ENCODE assay signal across 11 mouse cellular contexts in the genomic region with DNA sequence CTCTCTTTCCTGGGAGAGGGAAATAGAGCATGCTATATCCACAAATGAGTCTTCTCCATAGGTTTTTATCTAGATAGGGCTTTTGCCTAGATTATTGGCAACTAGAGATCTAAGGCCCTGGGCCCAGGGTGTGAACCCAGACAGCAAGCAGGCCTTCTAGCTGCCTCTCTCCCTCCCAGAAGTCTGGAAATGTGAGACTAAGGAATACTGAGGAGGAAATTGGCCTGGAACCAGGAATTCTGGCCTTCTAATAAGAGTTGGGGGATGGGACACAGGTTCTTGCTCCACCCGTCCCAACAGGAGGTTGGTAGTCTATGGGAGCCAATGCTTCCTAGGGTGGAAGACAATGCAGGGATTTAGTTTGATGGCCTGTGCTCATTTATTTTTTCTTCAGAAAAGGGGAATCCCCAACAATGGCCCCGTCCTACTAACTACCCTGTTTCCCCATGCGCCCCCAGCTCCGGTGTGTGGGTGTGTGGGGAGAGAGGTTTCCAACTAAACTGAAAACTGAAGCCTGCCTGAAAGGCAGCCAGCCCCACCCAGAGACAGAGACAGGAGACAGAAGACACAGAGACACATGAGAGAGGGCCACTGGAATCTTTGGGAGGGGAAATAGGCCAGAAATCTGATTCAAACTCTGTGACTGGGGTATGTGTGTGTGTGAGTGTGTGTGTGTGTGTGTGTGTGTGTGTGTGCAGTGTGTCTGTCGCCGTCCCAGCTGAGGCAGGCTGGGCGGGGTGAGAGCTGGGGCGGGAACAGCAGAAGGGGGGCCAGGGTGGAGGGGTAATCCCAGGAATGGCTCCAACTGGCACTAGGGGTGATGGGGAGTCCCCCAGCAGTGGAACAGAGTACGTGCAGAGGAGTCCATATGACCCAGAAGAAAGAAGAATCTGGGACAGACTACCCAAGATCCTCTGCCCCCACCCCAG. TPM values are rescaled to one million over a fixed set of nuclear protein-coding genes. Genes with fewer than 3 reads are reported as not detected.
DNase-seq lines count a peak whose midpoint lies in the region; ATAC-seq and TF ChIP-seq lines count a peak whose summit lies in the region.
"Had no signal": no experiment of that assay in that cellular context is flagged by ENCODE, and none has a peak within 500 bp of the region (broad histone marks: within the 10 kb centered on the region; RNA-seq: fewer than 3 reads in every experiment).

No protein-coding gene starts in this region.

- no peaks in the 10 kb centered on the region for H3K9me3 ChIP-seq in embryonic facial prominence, embryonic 12.5 days
- no peaks in the 10 kb centered on the region for H3K9me3 ChIP-seq in hindbrain, embryonic 14.5 days (ENCODE audit: control insufficient read depth, low read length)
- no peaks in the 10 kb centered on the region for H3K9me3 ChIP-seq in neural tube, embryonic 12.5 days

- H3K27me3 ChIP-seq in embryonic facial prominence, embryonic 12.5 days, result no peaks in the 10 kb centered on the region; the same call in 1 of the 2 replicates
- no peaks in the 10 kb centered on the region for H3K27me3 ChIP-seq in hindbrain, embryonic 14.5 days (ENCODE audit: control insufficient read depth, insufficient read depth, low read length)
- H3K27me3 ChIP-seq in neural tube, embryonic 12.5 days (replicated peaks), result peaks cover 27% of the 10 kb centered on the region; the same call in 1 of the 2 replicates

- TF ChIP-seq CTCF in layer of hippocampus, adult 2 months (conservative IDR thresholded peaks at IDR 0.05), result no peak

- no peak for DNase-seq in layer of hippocampus, adult 2 months (ENCODE audit: low spot score in 2 of 2)
- DNase-seq in layer of hippocampus, adult 8-10 months (ENCODE audit: low spot score in 2 of 2), result no peak
- no peak for DNase-seq in hindbrain, embryonic 14.5 days (ENCODE audit: low spot score)
- DNase-seq in natural killer cell, adult 2 months (ENCODE audit: low spot score in 2 of 2), result no peak
- DNase-seq in spleen, postnatal 36 days (ENCODE audit: low spot score in 2 of 2), result no peak
- no peak for DNase-seq in ovary, postnatal 10 days (ENCODE audit: low spot score)
- DNase-seq: adrenal gland, postnatal 25 days; thymus, adult 2 months had no signal

- H3K4me2 ChIP-seq in embryonic facial prominence, embryonic 12.5 days (replicated peaks), result peak overlapping the region; percentile 80
- peak overlapping the region; percentile 96 for H3K4me2 ChIP-seq in hindbrain, embryonic 14.5 days (replicated peaks)
- H3K4me2 ChIP-seq in neural tube, embryonic 12.5 days (replicated peaks), result peak overlapping the region; percentile 99

- H3K36me3 ChIP-seq in embryonic facial prominence, embryonic 12.5 days, result peaks cover 14% of the 10 kb centered on the region; the same call in 1 of the 2 replicates
- H3K36me3 ChIP-seq in hindbrain, embryonic 14.5 days (replicated peaks; ENCODE audit: control insufficient read depth, insufficient read depth), result no peaks in the 10 kb centered on the region
- H3K36me3 ChIP-seq in neural tube, embryonic 12.5 days, result no peaks in the 10 kb centered on the region

- no peak overlapping the region for H3K4me3 ChIP-seq in layer of hippocampus, adult 2 months
- peak overlapping the region; percentile 14 for H3K4me3 ChIP-seq in embryonic facial prominence, embryonic 12.5 days
- no peak overlapping the region; the same call in 1 of the 2 replicates for H3K4me3 ChIP-seq in hindbrain, embryonic 14.5 days (replicated peaks; ENCODE audit: low read length)
- no peak overlapping the region for H3K4me3 ChIP-seq in neural tube, embryonic 12.5 days

- ATAC-seq in embryonic facial prominence, embryonic 12.5 days (ENCODE audit: insufficient number of reproducible peaks, insufficient read depth, low FRiP score, low TSS enrichment), result no peak
- no peak for ATAC-seq in hindbrain, embryonic 14.5 days (ENCODE audit: low FRiP score)
- ATAC-seq in neural tube, embryonic 12.5 days (ENCODE audit: low FRiP score, low read depth), result no peak

- H3K4me1 ChIP-seq in embryonic facial prominence, embryonic 12.5 days, result peaks cover 54% of the 10 kb centered on the region
- peaks cover 57% of the 10 kb centered on the region for H3K4me1 ChIP-seq in hindbrain, embryonic 14.5 days (replicated peaks; ENCODE audit: control insufficient read depth, insufficient read depth, low read length)
- peaks cover 84% of the 10 kb centered on the region for H3K4me1 ChIP-seq in neural tube, embryonic 12.5 days

- peak overlapping the region; percentile 95; the same call in 1 of the 2 replicates for H3K9ac ChIP-seq in embryonic facial prominence, embryonic 12.5 days
- H3K9ac ChIP-seq in hindbrain, embryonic 14.5 days, result peak overlapping the region; percentile 37; the same call in 1 of the 2 replicates
- peak overlapping the region; percentile 30; the same call in 1 of the 2 replicates for H3K9ac ChIP-seq in neural tube, embryonic 12.5 days

- H3K27ac ChIP-seq in layer of hippocampus, adult 2 months, result peak overlapping the region; percentile 85
- peak overlapping the region; percentile 91 for H3K27ac ChIP-seq in embryonic facial prominence, embryonic 12.5 days
- peak overlapping the region; percentile 97 for H3K27ac ChIP-seq in hindbrain, embryonic 14.5 days
- peak overlapping the region; percentile 77 for H3K27ac ChIP-seq in neural tube, embryonic 12.5 days

- 10% methylated on average over 9 of the region's 9 CpGs for WGBS in embryonic facial prominence, embryonic 12.5 days
- 6% methylated on average over 9 of the region's 9 CpGs for WGBS in hindbrain, embryonic 14.5 days
- WGBS in neural tube, embryonic 12.5 days, result 24% methylated on average over 8 of the region's 9 CpGs

RNA-seq across cellular contexts. Expression of a gene that starts 4.6 kb away (rescaled TPM):
- total RNA-seq in layer of hippocampus, adult 2 months (2021), result 10 to 100 TPM; 61.0 to 74.0 TPM
- total RNA-seq in layer of hippocampus, adult 8-10 months (2022), result 10 to 100 TPM; 49.3 to 83.1 (median 67.7) TPM
- polyA plus RNA-seq in embryonic facial prominence, embryonic 12.5 days (2016; fragmentation: Nextera tagmentation; extraction: Ambion mirVana), result 31.6 and 37.2 TPM in 2 replicates
- 18.6 and 22.8 TPM in 2 replicates for polyA plus RNA-seq in hindbrain, embryonic 14.5 days (2014; fragmentation: Nextera tagmentation; extraction: Ambion mirVana)
- polyA plus RNA-seq in neural tube, embryonic 12.5 days (2016; fragmentation: Nextera tagmentation; extraction: Ambion mirVana), result 10.3 and 12.0 TPM in 2 replicates

RNA-seq across cellular contexts. Expression of a gene that starts 16.6 kb away (rescaled TPM):
- under 1 TPM in 1 of 2 experiments, not detected in 1; 0.18 TPM for total RNA-seq in layer of hippocampus, adult 2 months (2021)
- total RNA-seq in layer of hippocampus, adult 8-10 months (2022), result under 1 TPM in 2 of 4 experiments, not detected in 2; 0.43 to 0.64 TPM
- polyA plus RNA-seq in embryonic facial prominence, embryonic 12.5 days (2016; fragmentation: Nextera tagmentation; extraction: Ambion mirVana), result 0.29 and 0.43 TPM in 2 replicates
- polyA plus RNA-seq in hindbrain, embryonic 14.5 days (2014; fragmentation: Nextera tagmentation; extraction: Ambion mirVana), result 0.33 and 1.3 TPM in 2 replicates
- 0.19 TPM in 1 of 2 replicates, not detected in the other for polyA plus RNA-seq in neural tube, embryonic 12.5 days (2016; fragmentation: Nextera tagmentation; extraction: Ambion mirVana)
- total RNA-seq: adrenal gland, postnatal 25 days had no signal
- polyA plus RNA-seq: heart, embryonic 14.5 days had no signal

RNA-seq across cellular contexts. Expression of a gene that starts 30.4 kb away (rescaled TPM):
- 1 to 10 TPM; 1.6 TPM for total RNA-seq in layer of hippocampus, adult 2 months (2021)
- 1 to 10 TPM; 1.9 to 2.7 (median 2.4) TPM for total RNA-seq in layer of hippocampus, adult 8-10 months (2022)
- polyA plus RNA-seq in embryonic facial prominence, embryonic 12.5 days (2016; fragmentation: Nextera tagmentation; extraction: Ambion mirVana), result 2.7 and 4.2 TPM in 2 replicates
- polyA plus RNA-seq in hindbrain, embryonic 14.5 days (2014; fragmentation: Nextera tagmentation; extraction: Ambion mirVana), result 1.6 and 2.0 TPM in 2 replicates
- 0.43 and 0.62 TPM in 2 replicates for polyA plus RNA-seq in neural tube, embryonic 12.5 days (2016; fragmentation: Nextera tagmentation; extraction: Ambion mirVana)

RNA-seq across cellular contexts. Expression of a gene that starts 52.1 kb away (rescaled TPM):
- total RNA-seq in layer of hippocampus, adult 2 months (2021), result 1 to 10 TPM; 2.2 to 4.6 TPM
- 1 to 10 TPM; 3.1 to 7.6 (median 3.5) TPM for total RNA-seq in layer of hippocampus, adult 8-10 months (2022)
- 2.5 and 3.7 TPM in 2 replicates for polyA plus RNA-seq in embryonic facial prominence, embryonic 12.5 days (2016; fragmentation: Nextera tagmentation; extraction: Ambion mirVana)
- 3.3 and 5.1 TPM in 2 replicates for polyA plus RNA-seq in hindbrain, embryonic 14.5 days (2014; fragmentation: Nextera tagmentation; extraction: Ambion mirVana)
- 1.8 and 2.5 TPM in 2 replicates for polyA plus RNA-seq in neural tube, embryonic 12.5 days (2016; fragmentation: Nextera tagmentation; extraction: Ambion mirVana)

Comparison
In these comparisons a context has a peak if more than half of its experiments do, and no peak if none do; other contexts are left out.
1. H3K9ac ChIP-seq: peak in every context shown above with its lines; median percentile 95 in embryonic facial prominence, embryonic 12.5 days; 37 in hindbrain, embryonic 14.5 days; 30 in neural tube, embryonic 12.5 days.